Mouse (Mus musculus) forelimb bud, embryonic 11.5 days (tissue): ENCODE data around the gene Gsta2.
"Not testable (repeated sequence)": the region's sequence is repeated elsewhere in the genome, so short reads cannot be mapped to it uniquely, and the experiment has no call there.

Source experiments
- DNase-seq: peaks from one replicate; pipeline ENCODE4 v3.0.0-alpha.2; 2012; ENCODE audit warnings: low read depth, low spot score

Gene Gsta2

DNA sequence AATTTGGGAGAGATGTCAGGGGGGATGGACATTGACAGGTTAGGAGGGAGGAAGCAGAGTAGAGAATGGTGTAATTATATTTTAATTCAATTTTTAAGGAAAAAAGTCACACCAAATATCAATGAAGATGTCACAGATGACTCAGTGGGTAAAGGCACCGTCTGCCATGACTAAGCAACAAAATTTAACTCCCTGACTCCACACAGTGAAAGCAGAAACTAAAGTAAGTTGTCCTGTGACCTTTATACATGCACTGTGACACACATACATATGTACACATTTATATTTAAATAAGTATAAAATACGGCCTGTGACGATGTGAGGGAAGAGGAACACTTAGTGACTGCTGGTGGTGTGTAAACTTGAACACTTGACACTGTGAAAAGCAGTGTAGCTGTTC, 47.5 kb downstream of the Gsta2 start:
- not testable (repeated sequence) for DNase-seq

DNA sequence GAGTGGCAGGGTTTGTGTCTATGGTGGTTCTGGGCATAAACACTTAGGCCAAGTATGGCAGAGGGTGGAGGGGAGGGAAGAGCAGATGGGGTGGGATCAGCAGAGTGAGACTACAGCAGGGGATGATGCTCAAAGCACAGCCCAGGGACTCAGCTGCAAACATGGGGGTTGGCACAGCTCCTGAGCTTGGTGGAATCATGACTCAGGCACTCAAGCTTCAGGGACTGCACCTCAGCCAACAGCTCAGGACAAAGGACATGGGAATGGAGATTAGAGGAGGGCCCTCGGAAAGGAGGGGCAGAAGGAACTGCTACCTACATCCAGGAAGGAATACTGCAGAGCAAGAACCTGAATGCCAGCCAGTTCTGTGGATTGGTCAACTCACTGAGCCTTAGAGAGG, 56.4 kb downstream of the Gsta2 start:
- DNase-seq: not testable (repeated sequence)

DNA sequence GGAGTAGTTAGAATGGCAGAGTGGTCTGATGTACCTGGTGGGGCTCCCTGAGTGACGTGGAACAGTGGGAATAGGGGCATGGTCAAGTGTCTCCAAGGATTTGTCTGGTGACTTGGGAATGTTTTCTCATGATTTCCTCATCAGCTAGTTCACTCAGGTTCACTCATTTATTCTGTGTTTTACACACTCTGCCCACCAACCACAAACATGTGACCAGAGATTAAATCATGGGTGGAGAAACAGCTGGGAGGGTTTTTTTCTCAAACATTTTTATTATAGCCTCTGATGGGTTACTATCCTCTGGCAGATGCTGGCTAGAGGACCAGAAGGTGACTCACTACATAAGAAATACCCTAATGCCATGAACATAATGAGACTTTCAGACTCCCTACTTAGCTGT, 57.4 kb downstream of the Gsta2 start:
- DNase-seq: no peak

DNA sequence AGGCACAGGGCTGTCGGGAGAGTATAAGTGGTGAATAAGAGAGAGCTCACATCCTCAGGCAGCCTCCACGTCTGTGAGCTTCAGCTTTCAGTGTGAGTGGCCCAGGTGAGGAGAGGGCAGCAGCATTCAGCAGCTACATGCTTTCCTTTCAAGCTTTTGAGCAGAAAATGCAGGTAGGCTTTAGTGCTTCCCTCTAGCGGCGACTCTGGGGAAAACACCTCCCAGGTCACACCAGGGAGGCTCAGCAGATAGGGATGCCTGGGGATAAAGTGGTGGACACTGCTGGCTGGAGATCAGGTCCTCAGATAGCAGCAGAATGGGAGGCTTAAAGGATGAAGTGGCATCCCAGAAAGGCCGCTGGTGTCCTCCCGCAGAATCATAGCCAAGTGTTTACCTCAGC, 59.5 kb downstream of the Gsta2 start:
- peak; percentile 62 for DNase-seq

DNA sequence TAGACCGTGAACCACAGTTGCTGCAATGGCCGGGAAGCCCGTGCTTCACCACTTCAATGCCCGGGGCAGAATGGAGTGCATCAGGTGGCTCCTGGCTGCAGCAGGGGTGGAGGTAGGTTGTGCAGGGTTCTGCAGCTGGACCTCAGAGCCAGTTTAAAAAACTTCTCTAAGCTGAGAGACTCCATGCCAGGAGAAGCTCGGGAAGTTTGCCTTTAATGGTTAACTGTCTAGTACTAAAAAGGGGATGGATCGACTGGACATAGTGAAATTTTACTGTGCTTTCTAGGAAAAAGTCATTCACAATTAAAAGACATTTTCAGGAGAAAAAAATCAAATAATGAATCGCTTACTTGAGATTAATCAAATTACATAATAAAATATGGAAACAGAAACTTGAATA, 60.8 kb downstream of the Gsta2 start:
- DNase-seq: not testable (repeated sequence)

DNA sequence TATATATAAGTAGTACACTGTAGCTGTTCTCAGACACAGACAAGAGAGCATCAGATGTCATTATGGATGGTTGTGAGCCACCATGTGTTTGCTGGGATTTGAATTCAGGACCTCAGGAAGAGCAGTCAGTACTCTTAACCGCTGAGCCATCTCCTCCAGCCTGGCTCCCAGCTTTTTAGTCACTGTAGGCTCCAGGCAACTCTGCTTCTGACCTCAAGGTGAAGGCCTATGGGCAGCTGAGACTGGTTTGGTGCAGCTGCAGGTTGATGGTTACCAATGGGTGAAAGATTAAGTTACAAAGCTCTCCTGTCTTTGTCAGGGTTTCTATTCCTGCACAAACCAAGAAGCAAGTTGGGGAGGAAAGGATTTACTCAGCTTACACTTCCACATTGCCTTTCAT, 61.9 kb downstream of the Gsta2 start:
- DNase-seq: not testable (repeated sequence)

DNA sequence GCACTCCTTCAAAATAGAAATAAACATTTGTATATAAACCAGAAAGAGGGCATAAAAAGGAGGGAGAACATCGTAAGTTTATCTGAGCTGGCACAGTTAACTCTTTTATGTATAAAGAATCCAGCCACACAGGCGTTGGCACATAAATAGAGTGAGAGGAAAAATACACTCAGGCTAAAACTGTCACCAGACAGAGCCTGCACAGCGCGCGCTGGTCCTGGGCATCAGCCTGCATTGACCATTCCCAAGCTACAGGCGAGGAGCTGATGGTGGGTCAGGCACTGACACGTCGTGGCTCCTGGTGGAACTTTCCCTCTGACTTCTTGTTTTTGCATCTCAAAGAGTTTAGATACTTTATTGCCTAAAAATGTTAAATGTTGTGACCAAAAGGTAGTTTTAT, 63.1 kb downstream of the Gsta2 start:
- DNase-seq: not testable (repeated sequence)

DNA sequence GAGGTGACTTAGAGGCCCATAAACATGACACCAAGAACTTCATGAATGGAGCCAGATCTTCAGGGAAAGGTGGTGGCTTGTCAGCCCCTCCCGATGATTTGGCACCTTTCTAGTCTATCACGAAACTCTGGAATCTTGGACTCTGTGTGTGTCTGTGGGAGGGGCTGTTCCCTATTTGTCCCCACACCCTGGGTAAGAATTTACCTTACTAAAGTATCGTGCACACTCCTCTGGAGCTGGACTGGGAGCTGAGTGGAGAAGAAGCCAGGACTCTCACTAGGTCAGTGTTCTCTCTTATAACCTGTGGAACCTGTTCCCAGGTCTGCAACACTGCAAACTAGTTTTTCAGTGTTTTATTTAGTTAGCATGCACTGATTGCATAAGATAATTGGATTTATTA, 65.9 kb downstream of the Gsta2 start, which contains the start of gene Gm10639:
Gene Gm10639 (plus strand): TSS at position 201 of the 400 bp plus-strand sequence.
- DNase-seq: not testable (repeated sequence)

DNA sequence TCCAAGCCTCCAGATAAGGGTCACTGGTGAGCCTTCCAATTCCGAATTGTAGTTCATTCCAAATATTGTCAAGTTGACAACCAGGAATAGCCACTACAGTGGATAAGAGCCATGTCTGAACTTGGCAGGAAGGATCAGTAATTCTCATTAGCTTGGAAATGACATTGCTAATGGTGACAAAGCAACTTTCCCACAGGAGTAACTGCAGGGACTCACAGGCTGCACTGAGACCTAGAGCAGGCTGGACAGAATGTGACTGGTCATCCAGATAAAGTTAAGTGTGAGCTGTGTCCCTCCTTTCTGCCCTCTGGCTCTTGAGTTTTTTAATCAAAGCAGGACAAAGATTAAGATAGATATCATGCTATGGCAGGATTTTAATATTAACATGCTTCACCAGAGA, 66.5 kb downstream of the Gsta2 start:
- DNase-seq: not testable (repeated sequence)

DNA sequence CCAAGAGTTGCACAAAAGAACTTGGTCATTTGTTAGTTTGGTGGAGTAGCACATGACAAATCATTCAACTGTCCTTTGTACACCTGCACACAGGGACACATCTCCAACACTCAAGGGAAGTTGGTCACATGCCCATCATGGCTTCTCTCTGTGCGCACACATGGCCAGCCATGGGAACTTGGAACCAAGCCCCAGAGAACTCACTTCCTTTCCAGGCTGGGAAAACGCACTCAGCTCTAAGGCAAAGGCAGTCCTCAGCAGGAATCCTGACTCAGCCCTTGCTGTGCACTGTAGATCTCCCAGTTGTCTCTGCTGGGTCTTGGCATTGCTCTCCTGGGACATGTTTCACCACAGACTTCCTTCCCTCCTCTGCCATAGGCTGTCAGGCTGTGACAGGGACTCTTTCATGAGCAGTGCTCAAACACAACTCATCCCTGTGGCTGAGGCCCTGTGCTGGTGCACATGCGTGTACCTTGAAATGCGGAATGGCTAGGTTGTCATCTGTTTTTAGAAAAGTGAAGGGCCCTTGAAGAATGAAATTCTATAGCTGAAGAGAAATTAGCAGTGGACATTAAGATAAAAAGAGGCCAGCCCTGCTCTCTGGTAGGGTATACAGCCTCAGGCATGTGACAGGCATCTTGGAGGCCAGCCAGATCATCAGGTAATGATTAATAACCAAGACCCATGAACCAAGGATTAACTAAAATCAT, 73.4 kb downstream of the Gsta2 start:
- not testable (repeated sequence) for DNase-seq
